Mouse (Mus musculus): ENCODE measurements at regions not wholly inside any gene's neighbourhood (a gene's known extent, or its start where the extent isn't known, plus 50 kb on each side); places are given as distances from the start of the nearest gene placed in this dataset.

DNA sequence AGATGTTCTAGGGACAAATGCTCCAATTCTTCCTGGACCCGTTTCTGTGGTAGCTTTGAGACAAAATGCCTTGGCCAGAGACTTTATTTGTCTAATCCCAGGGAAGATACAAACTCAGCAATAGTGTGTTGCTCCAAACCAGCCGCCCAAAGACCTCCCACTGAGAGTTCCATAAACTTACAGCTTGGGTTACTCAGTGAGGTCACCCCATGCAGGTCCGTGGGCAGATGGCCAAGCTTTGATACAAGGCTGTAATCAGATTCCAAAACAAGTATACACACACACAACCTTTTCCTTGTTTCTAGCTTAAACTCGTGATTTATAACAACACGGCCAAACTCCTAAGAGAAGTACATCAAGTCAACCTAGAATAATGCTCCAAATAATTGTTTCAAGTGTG lies 64.6 kb upstream of the Hspb3 start:
- no peak overlapping the region for H3K9ac ChIP-seq (ENCODE audit: low read length)
- H3K4me1 ChIP-seq (ENCODE audit: control insufficient read depth in 2 of 2, insufficient read depth in 2 of 2, low read length in 2 of 2) = no peaks in the 10 kb centered on the region
- WGBS = 58% methylated on average over 5 of the region's 5 CpGs
- H3K27ac ChIP-seq (replicated peaks in 1 of 2; ENCODE audit: control insufficient read depth in 1 of 2, insufficient read depth in 1 of 2, low read depth in 2 of 2, low read length in 2 of 2) = no peak overlapping the region
- no peak for ATAC-seq (ENCODE audit: insufficient number of reproducible peaks, insufficient read depth, low FRiP score, low read depth)
- no peaks in the 10 kb centered on the region for H3K9me3 ChIP-seq (ENCODE audit: control insufficient read depth, low read length)
- H3K4me3 ChIP-seq (ENCODE audit: control insufficient read depth in 1 of 2, insufficient read depth in 1 of 2, low read depth in 1 of 2, low read length in 2 of 2) = no peak overlapping the region
- no peaks in the 10 kb centered on the region for H3K36me3 ChIP-seq (ENCODE audit: control insufficient read depth, insufficient read depth, low read length)
- H3K27me3 ChIP-seq (ENCODE audit: control insufficient read depth, insufficient read depth, low read length) = no peaks in the 10 kb centered on the region
- no peak overlapping the region for H3K4me2 ChIP-seq (ENCODE audit: low read length)

DNA sequence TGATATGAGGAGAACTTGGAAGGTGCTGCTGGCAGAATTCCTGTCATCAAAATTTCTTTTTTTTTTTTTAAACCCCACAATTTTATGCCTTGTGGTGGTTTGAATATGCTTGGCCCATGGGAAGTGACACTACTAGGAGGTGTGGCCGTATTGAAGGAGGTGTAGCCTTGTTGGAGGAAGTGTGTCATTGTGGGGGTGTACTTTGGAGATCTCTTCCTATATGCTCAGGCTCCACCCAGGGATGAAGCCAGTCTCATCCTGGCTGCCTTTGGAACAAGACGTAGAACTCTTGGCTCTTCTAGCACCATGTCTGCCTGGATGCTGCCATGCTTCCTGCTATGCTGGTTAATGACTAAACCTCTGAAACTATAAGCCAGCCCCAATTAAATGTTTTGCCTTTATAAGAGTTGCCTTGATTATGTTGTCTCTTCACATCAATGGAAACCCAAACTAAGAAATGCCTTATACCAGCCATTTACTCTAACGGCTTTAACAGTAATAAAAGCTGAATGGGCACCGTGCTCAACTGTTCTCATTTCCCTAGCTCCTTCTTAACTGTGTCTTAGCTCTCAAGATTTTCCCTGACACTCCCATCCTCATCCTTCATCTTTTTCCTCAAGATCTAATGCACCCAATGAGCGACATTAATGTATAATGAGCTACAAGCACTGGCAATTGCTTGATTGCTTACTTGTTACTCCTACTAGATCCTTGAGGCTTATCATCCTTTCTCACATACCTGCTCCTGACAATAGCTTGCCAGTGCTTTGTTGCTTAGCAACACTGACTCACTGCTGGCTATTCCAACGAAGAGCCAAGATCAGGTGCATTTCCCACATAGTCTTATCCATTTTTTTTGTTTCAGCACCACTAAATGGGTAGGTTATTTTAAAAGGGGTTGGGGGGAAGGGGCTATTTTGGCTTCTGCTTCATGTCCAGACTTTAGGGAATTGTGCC lies 61.7 kb upstream of the Hspb3 start:
- no peaks in the 10 kb centered on the region for H3K27me3 ChIP-seq (ENCODE audit: control insufficient read depth, insufficient read depth, low read length)
- no peak for ATAC-seq (ENCODE audit: insufficient number of reproducible peaks, insufficient read depth, low FRiP score, low read depth)
- no peak overlapping the region for H3K27ac ChIP-seq (replicated peaks in 1 of 2; ENCODE audit: control insufficient read depth in 1 of 2, insufficient read depth in 1 of 2, low read depth in 2 of 2, low read length in 2 of 2)
- H3K36me3 ChIP-seq (ENCODE audit: control insufficient read depth, insufficient read depth, low read length) = no peaks in the 10 kb centered on the region
- H3K4me3 ChIP-seq (ENCODE audit: control insufficient read depth in 1 of 2, insufficient read depth in 1 of 2, low read depth in 1 of 2, low read length in 2 of 2) = no peak overlapping the region
- no peak overlapping the region for H3K4me2 ChIP-seq (ENCODE audit: low read length)
- H3K9ac ChIP-seq (ENCODE audit: low read length) = no peak overlapping the region
- 69% methylated on average over 6 of the region's 6 CpGs for WGBS
- H3K4me1 ChIP-seq (ENCODE audit: control insufficient read depth in 2 of 2, insufficient read depth in 2 of 2, low read length in 2 of 2) = no peaks in the 10 kb centered on the region
- H3K9me3 ChIP-seq (ENCODE audit: control insufficient read depth, low read length) = no peaks in the 10 kb centered on the region

DNA sequence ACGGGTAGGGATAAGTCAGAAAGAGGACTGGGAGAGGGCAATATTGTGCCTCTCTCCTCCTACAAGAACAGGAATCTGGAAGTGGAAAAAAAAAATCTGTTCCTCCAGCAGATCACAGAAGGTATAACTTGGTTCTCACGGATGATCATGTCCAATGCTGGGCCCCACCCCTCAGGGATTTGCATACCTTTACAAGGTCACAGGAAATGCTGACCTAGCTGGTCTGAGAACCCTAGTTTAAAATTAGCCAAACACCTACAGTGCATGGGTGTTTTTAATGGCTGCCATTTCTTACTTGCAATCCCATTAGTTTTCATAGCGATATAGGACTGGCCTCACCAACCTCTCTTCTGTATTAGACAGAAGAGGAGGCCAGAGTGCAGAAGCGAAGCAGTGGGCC lies 51.8 kb upstream of the Hspb3 start:
- no peak overlapping the region for H3K27ac ChIP-seq (replicated peaks in 1 of 2; ENCODE audit: control insufficient read depth in 1 of 2, insufficient read depth in 1 of 2, low read depth in 2 of 2, low read length in 2 of 2)
- no peaks in the 10 kb centered on the region for H3K4me1 ChIP-seq (ENCODE audit: control insufficient read depth in 2 of 2, insufficient read depth in 2 of 2, low read length in 2 of 2)
- H3K4me3 ChIP-seq (ENCODE audit: control insufficient read depth in 1 of 2, insufficient read depth in 1 of 2, low read depth in 1 of 2, low read length in 2 of 2) = no peak overlapping the region
- no peak for ATAC-seq (ENCODE audit: insufficient number of reproducible peaks, insufficient read depth, low FRiP score, low read depth)
- H3K36me3 ChIP-seq (ENCODE audit: control insufficient read depth, insufficient read depth, low read length) = no peaks in the 10 kb centered on the region
- H3K4me2 ChIP-seq (ENCODE audit: low read length) = no peak overlapping the region
- no peak overlapping the region for H3K9ac ChIP-seq (ENCODE audit: low read length)
- WGBS = 75% methylated on average over 4 of the region's 4 CpGs
- no peaks in the 10 kb centered on the region for H3K27me3 ChIP-seq (ENCODE audit: control insufficient read depth, insufficient read depth, low read length)
- no peaks in the 10 kb centered on the region for H3K9me3 ChIP-seq (ENCODE audit: control insufficient read depth, low read length)

DNA sequence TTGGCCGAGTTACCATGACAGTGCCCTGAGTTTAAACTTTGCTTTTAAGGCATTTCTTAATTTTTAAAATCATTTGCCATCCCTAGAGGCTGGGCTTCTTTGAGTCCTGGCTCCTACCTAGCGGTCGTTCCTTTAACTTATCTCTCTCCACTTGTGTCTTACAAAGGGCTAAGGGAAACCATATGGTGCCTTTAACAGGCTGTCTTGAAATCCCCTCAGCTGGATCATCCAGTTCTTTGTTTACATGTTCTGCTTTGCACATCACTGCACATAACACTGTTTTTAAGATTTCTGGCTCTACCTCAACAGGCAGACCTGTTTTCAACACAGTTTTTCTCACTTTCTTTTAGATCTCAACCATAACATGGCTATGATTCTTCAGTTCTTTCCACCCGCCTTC lies 50.4 kb upstream of the Hspb3 start:
- no peak overlapping the region for H3K4me2 ChIP-seq (ENCODE audit: low read length)
- no peak overlapping the region for H3K4me3 ChIP-seq (ENCODE audit: control insufficient read depth in 1 of 2, insufficient read depth in 1 of 2, low read depth in 1 of 2, low read length in 2 of 2)
- no peaks in the 10 kb centered on the region for H3K27me3 ChIP-seq (ENCODE audit: control insufficient read depth, insufficient read depth, low read length)
- no peaks in the 10 kb centered on the region for H3K36me3 ChIP-seq (ENCODE audit: control insufficient read depth, insufficient read depth, low read length)
- no peak overlapping the region for H3K27ac ChIP-seq (replicated peaks in 1 of 2; ENCODE audit: control insufficient read depth in 1 of 2, insufficient read depth in 1 of 2, low read depth in 2 of 2, low read length in 2 of 2)
- no peak for ATAC-seq (ENCODE audit: insufficient number of reproducible peaks, insufficient read depth, low FRiP score, low read depth)
- H3K4me1 ChIP-seq (ENCODE audit: control insufficient read depth in 2 of 2, insufficient read depth in 2 of 2, low read length in 2 of 2) = no peaks in the 10 kb centered on the region
- no peaks in the 10 kb centered on the region for H3K9me3 ChIP-seq (ENCODE audit: control insufficient read depth, low read length)
- 56% methylated on average over 4 of the region's 4 CpGs for WGBS
- H3K9ac ChIP-seq (ENCODE audit: low read length) = no peak overlapping the region
